Mouse (Mus musculus) urinary bladder, postnatal 10 days (tissue): ENCODE results near the gene Cbll1.

Source experiments
- DNase-seq: peaks from one replicate; pipeline ENCODE4 v3.0.0; 2022; ENCODE audit warnings: low spot score

The Cbll1 gene

GRCm38 (mm10) chr12:31499314-31500131 lies at the start of gene Cbll1:
TSS of gene Cbll1 (minus strand) at chr12:31499616.
- peak; percentile 77 for DNase-seq

DNA sequence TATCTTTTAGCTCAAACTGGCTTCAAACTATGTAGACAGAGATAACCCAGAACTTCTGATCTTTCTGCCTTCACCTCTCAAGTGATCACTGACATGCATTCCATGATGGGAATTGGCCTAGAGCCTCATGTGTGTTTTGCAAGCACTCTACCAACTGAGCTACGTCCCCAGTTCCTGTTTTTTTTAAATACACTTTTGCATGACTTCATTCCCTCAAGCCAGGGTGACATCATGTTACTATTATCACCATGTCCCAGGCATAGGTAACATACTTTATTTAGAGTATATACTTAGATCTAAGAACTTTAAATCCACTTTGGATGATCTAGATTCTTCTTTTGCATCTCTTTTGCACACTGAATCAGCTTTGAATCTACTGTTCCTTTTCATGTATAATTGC lies 46.6 kb upstream of the Cbll1 start:
- no peak for DNase-seq

- DNase-seq, result no peak
Measured at GRCm38 (mm10) chr12:31545219-31545618, 45.8 kb upstream of the Cbll1 start.

DNA sequence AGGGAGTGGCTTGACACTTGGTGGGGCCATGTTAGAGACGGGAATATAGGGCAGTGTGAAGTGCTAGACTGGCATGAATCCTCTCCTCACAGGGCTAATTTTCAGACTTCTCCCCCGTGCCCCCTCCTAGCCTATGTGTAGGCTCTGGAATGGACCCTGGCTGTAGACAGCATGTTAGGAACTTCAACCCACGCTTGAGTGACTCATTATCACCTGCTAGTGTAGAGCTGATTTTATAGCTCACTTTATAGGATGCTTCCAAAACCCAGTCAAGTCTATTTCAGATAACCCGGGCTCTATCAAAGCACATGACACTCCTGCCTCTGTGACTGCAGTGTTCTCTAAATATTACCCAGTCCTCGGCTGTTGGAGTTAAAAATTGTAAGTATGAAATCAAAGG lies 42.1 kb upstream of the Cbll1 start:
- no peak for DNase-seq

DNA sequence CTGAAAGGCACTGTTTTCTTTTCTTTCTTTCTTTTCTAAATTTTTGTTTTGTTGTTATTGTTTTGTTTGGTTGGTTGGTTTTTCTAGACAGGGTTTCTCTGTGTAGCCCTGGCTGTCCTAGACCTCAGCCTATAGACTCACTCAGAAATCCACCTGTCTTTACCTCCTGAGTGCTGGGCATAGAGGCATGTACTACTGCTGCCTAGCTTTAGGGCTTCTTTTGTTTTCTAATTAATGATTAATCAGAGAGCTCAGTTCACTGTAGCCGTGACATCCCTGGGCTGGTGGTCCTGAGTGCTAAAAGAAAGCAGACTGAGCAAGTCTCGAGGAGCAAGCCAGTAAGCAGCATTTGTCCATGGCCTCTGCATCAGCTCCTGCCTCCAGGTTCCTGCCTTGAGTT lies 40.4 kb upstream of the Cbll1 start:
- DNase-seq, result no peak

DNA sequence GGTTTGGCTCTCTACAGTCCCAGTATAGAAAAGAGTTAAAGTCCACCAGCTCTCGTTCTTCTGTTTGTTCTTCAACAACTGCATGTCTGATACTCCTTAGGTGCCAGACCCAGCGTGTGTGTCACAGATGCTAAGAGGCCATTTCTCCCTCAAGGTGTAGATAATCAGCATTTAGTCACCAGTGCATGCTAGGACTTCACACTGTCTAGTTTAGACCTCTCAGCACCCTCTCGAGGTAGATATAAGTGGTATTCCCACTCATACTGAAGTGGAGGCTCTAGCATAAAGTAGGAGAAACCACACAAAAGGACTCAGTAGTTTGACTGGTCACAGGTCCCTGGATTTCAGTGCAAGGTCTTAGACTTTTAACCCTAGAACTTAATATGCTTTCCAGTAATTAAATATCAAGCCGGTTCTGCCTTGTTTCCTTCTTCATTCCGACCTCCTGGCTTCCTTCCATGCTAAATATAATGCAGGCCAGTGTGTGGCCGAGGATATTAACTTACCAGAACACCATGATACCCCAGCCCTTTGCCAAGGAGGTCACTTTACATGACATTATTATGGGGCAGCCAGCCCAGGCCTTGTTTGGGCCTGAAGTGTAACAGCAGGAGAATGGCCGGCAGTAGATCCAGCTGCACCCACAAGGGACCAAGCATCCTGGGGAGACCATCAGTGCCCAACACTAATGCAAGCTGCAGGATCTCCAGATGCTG lies 38.3 kb upstream of the Cbll1 start:
- DNase-seq, result no peak

GRCm38 (mm10) chr12:31534060-31534843 lies 34.8 kb upstream of the Cbll1 start:
- no peak for DNase-seq

DNA sequence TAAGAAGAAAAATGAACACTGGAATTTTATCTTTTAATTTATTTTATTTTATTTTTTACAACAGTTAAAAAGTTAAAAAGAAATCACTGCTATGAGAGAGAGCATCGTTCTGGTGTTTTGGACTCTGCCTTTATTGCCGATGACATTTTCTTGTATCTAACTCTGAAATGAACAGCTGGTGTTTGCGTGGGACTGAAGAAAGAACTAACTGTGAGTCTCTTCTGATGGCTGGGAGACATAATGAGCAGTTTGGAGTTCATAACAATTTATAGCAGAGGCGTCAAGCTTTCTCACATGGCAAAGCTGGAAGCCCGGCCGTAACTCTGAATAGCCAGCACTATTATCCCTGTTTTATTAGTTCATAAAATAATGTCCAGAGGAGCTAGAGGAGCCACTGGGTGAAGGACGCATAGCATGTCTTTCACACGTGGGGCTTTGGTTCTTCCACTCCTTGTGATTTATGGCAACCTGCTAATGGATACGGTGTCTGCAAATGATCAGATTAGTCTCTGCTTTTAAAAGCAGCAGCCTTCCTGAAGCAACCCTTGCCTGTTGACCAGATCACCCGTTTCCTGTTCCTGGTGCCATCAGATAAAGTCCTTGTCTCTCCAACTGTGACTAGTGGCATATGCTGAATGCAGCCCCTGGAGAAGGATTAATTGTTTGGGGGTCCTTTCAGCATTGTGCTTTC lies 33.9 kb upstream of the Cbll1 start:
- no peak for DNase-seq

GRCm38 (mm10) chr12:31532054-31532453 lies 32.6 kb upstream of the Cbll1 start:
- no peak for DNase-seq

DNA sequence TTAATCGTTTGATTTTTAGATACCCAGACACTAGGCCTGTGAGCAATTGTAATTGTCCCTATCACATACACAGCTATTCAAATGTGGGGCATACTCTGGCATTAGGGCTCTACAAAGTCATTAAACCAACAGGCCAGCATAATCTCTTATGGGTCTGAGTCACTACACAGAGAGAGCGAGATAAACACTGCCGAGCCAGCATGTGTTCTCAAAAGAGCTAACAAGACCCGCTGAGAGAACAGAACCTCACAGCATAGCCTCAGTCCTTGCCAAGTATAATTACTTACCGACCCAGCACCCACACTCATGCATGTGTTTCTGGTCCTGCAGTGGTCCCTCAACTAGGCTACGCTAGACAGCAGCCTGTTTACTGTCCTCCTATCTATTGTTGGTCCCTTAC lies 28.0 kb upstream of the Cbll1 start:
- no peak for DNase-seq

DNA sequence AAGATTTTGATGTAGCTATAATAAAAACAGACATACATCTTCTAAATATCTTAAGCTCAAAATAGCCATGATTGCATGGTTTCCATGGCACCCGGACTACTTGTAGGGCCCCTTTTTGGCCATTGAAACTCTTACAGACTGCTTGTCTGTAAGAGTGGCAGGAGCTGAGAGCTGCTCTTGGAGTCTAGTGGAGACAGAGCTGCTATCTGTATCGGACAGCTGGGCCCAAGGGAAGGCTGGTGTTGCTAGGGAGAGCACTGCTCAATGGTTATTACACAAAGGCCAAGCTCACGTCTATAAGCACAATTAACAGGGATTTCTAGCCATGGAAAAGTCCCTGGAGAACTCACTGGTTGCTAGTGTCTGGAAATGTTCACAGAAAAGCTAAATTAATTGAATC lies 22.0 kb upstream of the Cbll1 start:
- DNase-seq, result no peak

GRCm38 (mm10) chr12:31520119-31520518 lies 20.7 kb upstream of the Cbll1 start:
- no peak for DNase-seq

GRCm38 (mm10) chr12:31513724-31514503 lies 14.5 kb upstream of the Cbll1 start:
- no peak for DNase-seq

DNA sequence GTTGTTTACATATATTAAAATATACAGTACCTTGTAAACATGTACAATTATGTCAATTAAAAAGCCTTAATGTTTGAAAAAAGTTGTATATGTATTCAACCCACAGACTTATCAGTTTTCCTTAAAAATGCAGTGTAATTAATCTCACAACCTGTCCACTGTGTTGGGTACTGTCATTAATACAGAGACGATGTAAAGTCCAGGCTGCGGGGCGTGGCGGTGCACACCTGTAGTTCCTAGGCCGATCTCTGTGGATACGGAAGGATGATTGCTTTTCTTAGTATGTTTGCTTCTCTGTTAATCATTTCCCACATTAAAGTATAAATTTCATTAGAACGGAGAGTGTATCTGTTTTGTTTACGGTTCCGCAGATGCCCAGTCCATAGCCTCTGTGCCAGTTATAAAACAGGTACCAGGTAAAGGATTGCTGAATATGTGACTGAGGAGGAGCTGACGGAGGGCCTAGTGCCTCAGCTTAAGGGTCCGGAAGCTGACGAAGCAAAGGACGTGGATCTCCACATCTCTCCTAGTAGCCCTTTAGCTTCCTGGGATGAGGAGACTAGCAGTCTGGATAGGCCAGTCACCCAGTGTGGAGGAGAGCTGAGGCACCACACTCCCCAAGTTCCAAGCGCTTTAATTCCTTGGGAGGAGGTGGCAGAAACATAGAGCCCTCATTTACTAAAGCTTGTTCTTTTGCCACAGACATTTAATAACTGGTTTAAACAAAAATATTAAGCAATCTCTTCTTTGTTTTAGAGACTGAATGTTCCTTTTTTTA lies 13.4 kb upstream of the Cbll1 start:
- no peak for DNase-seq

DNA sequence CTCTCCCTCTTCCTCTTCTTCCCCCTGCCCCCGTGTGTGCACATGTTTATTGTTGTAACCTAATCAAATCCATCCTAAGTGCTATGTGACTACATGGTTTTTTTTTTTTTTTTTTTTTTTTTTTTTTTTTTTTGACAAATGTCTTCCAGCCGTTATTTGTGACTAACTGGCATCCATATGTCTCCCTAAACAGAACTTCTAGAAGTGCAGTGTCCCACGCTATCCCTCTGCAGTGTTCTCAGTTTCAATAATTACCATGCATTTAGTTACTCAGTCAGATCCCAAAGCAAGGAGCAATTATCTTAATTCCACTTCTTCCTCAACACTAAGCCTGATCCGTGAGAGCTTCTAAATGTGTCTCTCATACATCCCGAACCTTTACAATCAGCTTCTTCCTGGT lies 11.8 kb upstream of the Cbll1 start:
- DNase-seq, result no peak

GRCm38 (mm10) chr12:31508496-31508895 lies 9.1 kb upstream of the Cbll1 start:
- DNase-seq, result no peak

GRCm38 (mm10) chr12:31507718-31508364 lies 8.4 kb upstream of the Cbll1 start:
- DNase-seq, result no peak

DNA sequence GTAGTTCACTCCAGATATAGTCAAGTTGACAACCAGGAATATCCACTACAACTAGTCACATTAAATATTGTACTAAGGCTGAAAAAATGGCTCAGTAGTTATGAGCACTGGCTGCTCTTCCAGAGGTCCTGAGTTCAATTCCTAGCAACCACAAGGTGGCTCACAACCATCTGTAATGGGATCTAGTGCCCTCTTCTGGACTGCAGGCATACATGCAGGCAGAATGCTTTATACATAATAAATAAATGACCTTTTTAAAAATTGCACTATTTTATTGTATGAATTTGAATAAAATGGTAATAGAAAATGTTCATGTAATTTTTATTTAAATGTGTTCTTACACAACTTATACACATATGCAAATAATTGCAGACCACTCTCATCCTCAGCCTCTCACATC lies 3.8 kb upstream of the Cbll1 start:
- no peak for DNase-seq

GRCm38 (mm10) chr12:31501266-31501665 lies 1.9 kb upstream of the Cbll1 start:
- no peak for DNase-seq

DNA sequence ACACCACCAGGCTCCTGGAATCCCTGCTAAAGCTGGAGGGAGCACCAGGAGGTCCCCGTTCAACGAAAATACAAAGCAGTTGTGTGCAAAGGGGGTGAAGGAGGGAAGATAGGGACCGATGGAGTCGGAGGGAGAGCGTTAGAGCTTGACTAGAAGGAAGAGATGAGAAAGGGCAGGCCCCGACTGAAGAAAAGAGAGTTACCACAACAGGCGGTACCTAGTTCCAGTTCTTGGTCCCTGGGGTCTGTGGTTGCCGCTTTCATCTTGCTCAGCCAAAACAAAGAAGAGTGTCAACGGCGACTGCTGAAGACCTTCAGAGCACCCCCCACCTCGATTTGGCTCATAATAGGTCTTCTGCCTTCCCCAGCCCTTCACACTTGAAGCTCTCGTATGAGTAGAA lies 780 bp upstream of the Cbll1 start:
- no peak for DNase-seq
